Mouse (Mus musculus): ENCODE results near the gene Macrod2. TPM values are rescaled to one million over a fixed set of nuclear protein-coding genes. Genes with fewer than 3 reads are reported as not detected.

Macrod2 gene
- polyA plus RNA-seq, 2 experiments = 2.1 to 7.7 TPM

- Histone ChIP-seq H3K4me1 (replicated peaks; ENCODE audit: control insufficient read depth in 2 of 2, insufficient read depth in 2 of 2, low read length in 1 of 2) (no peaks in the 10 kb centered on the region), H3K9me3 (ENCODE audit: control insufficient read depth, low read length) (no peaks in the 10 kb centered on the region), H3K27ac (no peak overlapping the region), H3K36me3 (replicated peaks; ENCODE audit: control insufficient read depth, insufficient read depth, low read depth) (no peaks in the 10 kb centered on the region), H3K4me2 (ENCODE audit: low read depth) (no peak overlapping the region), H3K9ac (replicated peaks) (no peak overlapping the region), H3K4me3 (ENCODE audit: insufficient read depth in 1 of 2, low read depth in 2 of 2, low read length in 2 of 2) (no peak overlapping the region), H3K27me3 (ENCODE audit: control insufficient read depth, insufficient read depth, low read length) (no peaks in the 10 kb centered on the region)
- DNase-seq (ENCODE audit: low read depth in 3 of 3, low spot score in 3 of 3) (no peak), ATAC-seq (ENCODE audit: insufficient read depth) (no peak)
- 17% methylated on average over 3 of the region's 3 CpGs for WGBS (ENCODE audit: insufficient replicate concordance)
- TF ChIP-seq EP300 (IDR thresholded peaks at IDR 0.05; ENCODE audit: low read depth) = no peak
- no peak for TF ChIP-seq CTCF (IDR thresholded peaks at IDR 0.05; ENCODE audit: low read depth)
Observed at GRCm38 (mm10) chr2:141337708-141338107, 942.6 kb downstream of the Macrod2 start.

GRCm38 (mm10) chr2:141343988-141344535 lies 949.0 kb downstream of the Macrod2 start:
- Histone ChIP-seq H3K4me2 (ENCODE audit: low read depth) (no peak overlapping the region), H3K9ac (replicated peaks) (no peak overlapping the region), H3K27ac (no peak overlapping the region), H3K27me3 (ENCODE audit: control insufficient read depth, insufficient read depth, low read length) (no peaks in the 10 kb centered on the region), H3K4me3 (ENCODE audit: insufficient read depth in 1 of 2, low read depth in 2 of 2, low read length in 2 of 2) (no peak overlapping the region), H3K9me3 (ENCODE audit: control insufficient read depth, low read length) (no peaks in the 10 kb centered on the region), H3K36me3 (replicated peaks; ENCODE audit: control insufficient read depth, insufficient read depth, low read depth) (no peaks in the 10 kb centered on the region), H3K4me1 (replicated peaks; ENCODE audit: control insufficient read depth in 2 of 2, insufficient read depth in 2 of 2, low read length in 1 of 2) (no peaks in the 10 kb centered on the region)
- TF ChIP-seq CTCF (IDR thresholded peaks at IDR 0.05; ENCODE audit: low read depth) (no peak), EP300 (IDR thresholded peaks at IDR 0.05; ENCODE audit: low read depth) (no peak)
- DNase-seq (ENCODE audit: low read depth in 3 of 3, low spot score in 3 of 3) = no peak
- 63% methylated on average over 10 of the region's 10 CpGs for whole genome bisulfite sequencing (ENCODE audit: insufficient replicate concordance)
- no peak for ATAC-seq (ENCODE audit: insufficient read depth)

DNA sequence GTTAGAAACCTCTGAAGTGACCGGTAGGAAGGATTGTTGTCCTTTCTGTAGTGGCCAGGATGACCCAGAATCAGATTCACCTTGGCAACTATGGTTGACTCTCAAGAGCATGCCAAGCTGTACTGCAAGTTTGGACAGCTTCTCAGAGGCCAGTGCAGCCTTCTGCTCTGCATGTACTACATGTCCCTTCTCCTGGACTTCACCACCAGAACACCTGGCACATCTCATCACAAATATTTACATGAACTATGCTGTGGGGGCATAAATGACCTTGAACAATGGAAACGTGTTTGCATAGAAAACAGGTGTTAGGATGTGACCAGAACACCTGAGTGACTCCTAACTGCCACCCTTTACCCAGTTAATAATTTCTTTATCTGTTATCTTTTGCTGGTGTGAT lies 957.5 kb downstream of the Macrod2 start:
- no peak overlapping the region for H3K4me2 ChIP-seq (ENCODE audit: low read depth)
- no peaks in the 10 kb centered on the region for H3K9me3 ChIP-seq (ENCODE audit: control insufficient read depth, low read length)
- ATAC-seq (ENCODE audit: insufficient read depth) (no peak), DNase-seq (ENCODE audit: low read depth in 3 of 3, low spot score in 3 of 3) (no peak)
- H3K4me1 ChIP-seq (replicated peaks; ENCODE audit: control insufficient read depth in 2 of 2, insufficient read depth in 2 of 2, low read length in 1 of 2) = no peaks in the 10 kb centered on the region
- WGBS (ENCODE audit: insufficient replicate concordance) = 56% methylated on average over 2 of the region's 2 CpGs
- no peak overlapping the region for H3K27ac ChIP-seq
- no peak overlapping the region for H3K4me3 ChIP-seq (ENCODE audit: insufficient read depth in 1 of 2, low read depth in 2 of 2, low read length in 2 of 2)
- no peaks in the 10 kb centered on the region for H3K27me3 ChIP-seq (ENCODE audit: control insufficient read depth, insufficient read depth, low read length)
- TF ChIP-seq CTCF (IDR thresholded peaks at IDR 0.05; ENCODE audit: low read depth) = no peak
- no peak for TF ChIP-seq EP300 (IDR thresholded peaks at IDR 0.05; ENCODE audit: low read depth)
- no peak overlapping the region for H3K9ac ChIP-seq (replicated peaks)
- no peaks in the 10 kb centered on the region for H3K36me3 ChIP-seq (replicated peaks; ENCODE audit: control insufficient read depth, insufficient read depth, low read depth)

DNA sequence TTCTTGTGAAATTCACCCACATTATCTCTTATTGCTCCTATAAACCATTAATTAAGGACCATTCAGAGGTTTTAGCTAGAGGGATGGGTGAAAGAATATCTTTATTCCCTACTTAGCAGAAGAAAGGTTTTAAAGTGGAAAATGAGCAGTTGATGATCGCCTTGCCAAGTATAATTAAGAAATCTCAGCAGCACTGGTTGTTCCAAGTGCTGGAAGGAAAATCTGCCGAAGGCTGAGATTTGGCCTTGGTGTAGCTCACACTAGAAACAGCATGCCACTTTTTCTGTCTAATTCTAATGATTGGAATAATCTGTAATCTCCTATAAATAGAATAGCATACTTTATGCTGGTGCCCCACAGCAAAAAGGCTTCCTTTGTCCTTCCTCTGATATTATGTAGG lies 993.5 kb downstream of the Macrod2 start:
- no peaks in the 10 kb centered on the region for H3K4me1 ChIP-seq (replicated peaks; ENCODE audit: control insufficient read depth in 2 of 2, insufficient read depth in 2 of 2, low read length in 1 of 2)
- no peak overlapping the region for H3K9ac ChIP-seq (replicated peaks)
- TF ChIP-seq CTCF (IDR thresholded peaks at IDR 0.05; ENCODE audit: low read depth) (no peak), EP300 (IDR thresholded peaks at IDR 0.05; ENCODE audit: low read depth) (no peak)
- H3K4me2 ChIP-seq (ENCODE audit: low read depth) = no peak overlapping the region
- WGBS (ENCODE audit: insufficient replicate concordance) = 65% methylated on average over 2 of the region's 2 CpGs
- H3K27ac ChIP-seq = no peak overlapping the region
- H3K9me3 ChIP-seq (ENCODE audit: control insufficient read depth, low read length) = no peaks in the 10 kb centered on the region
- DNase-seq (ENCODE audit: low read depth in 3 of 3, low spot score in 3 of 3) (no peak), ATAC-seq (ENCODE audit: insufficient read depth) (no peak)
- no peaks in the 10 kb centered on the region for H3K36me3 ChIP-seq (replicated peaks; ENCODE audit: control insufficient read depth, insufficient read depth, low read depth)
- no peak overlapping the region for H3K4me3 ChIP-seq (ENCODE audit: insufficient read depth in 1 of 2, low read depth in 2 of 2, low read length in 2 of 2)
- no peaks in the 10 kb centered on the region for H3K27me3 ChIP-seq (ENCODE audit: control insufficient read depth, insufficient read depth, low read length)

GRCm38 (mm10) chr2:141391229-141391628 lies 996.1 kb downstream of the Macrod2 start:
- DNase-seq (ENCODE audit: low read depth in 3 of 3, low spot score in 3 of 3) = no peak
- ATAC-seq (ENCODE audit: insufficient read depth) = no peak
- H3K4me1 ChIP-seq (replicated peaks; ENCODE audit: control insufficient read depth in 2 of 2, insufficient read depth in 2 of 2, low read length in 1 of 2) = no peaks in the 10 kb centered on the region
- H3K9me3 ChIP-seq (ENCODE audit: control insufficient read depth, low read length) = no peaks in the 10 kb centered on the region
- no peak overlapping the region for H3K27ac ChIP-seq
- TF ChIP-seq CTCF (IDR thresholded peaks at IDR 0.05; ENCODE audit: low read depth) (no peak), EP300 (IDR thresholded peaks at IDR 0.05; ENCODE audit: low read depth) (no peak)
- H3K4me2 ChIP-seq (ENCODE audit: low read depth) = no peak overlapping the region
- H3K4me3 ChIP-seq (ENCODE audit: insufficient read depth in 1 of 2, low read depth in 2 of 2, low read length in 2 of 2) = no peak overlapping the region
- no peaks in the 10 kb centered on the region for H3K27me3 ChIP-seq (ENCODE audit: control insufficient read depth, insufficient read depth, low read length)
- WGBS (ENCODE audit: insufficient replicate concordance) = 82% methylated on average over 4 of the region's 4 CpGs
- no peak overlapping the region for H3K9ac ChIP-seq (replicated peaks)
- no peaks in the 10 kb centered on the region for H3K36me3 ChIP-seq (replicated peaks; ENCODE audit: control insufficient read depth, insufficient read depth, low read depth)
